Mouse (Mus musculus) kidney, embryonic 14.5 days (tissue): ENCODE results near the gene Wdr83os. TPM values are rescaled to one million over a fixed set of nuclear protein-coding genes. Genes with fewer than 3 reads are reported as not detected.
A peak's percentile ranks its signal among the peaks of the same experiment; 100 is the strongest.
"Not testable (repeated sequence)": the region's sequence is repeated elsewhere in the genome, so short reads cannot be mapped to it uniquely, and the experiment has no call there.

ENCODE experiments used
- ATAC-seq: fragments of 200-750 bp; cut with Nextera tagmentation; 2 replicates; pipeline ENCODE4 v1.8.0; 2017; ENCODE audit warnings: moderate number of reproducible peaks, mild to moderate bottlenecking, moderate TSS enrichment, moderate library complexity; ENCODE audit not compliant: low FRiP score, low TSS enrichment
- H3K27ac ChIP-seq: fragments of 300-500 bp; sonication (generic); 2 replicates; pipeline ENCODE4 v1.5.1; 2014; ENCODE audit warnings: low read depth, mild to moderate bottlenecking, low read length, moderate library complexity, mixed read lengths
- H3K27me3 ChIP-seq: fragments of 300-500 bp; sonication (generic); 2 replicates; pipeline ENCODE4 v1.6.1; 2014; ENCODE audit warnings: mild to moderate bottlenecking, low read length; ENCODE audit not compliant: control insufficient read depth, insufficient read depth
- H3K36me3 ChIP-seq: fragments of 300-500 bp; sonication (generic); 2 replicates; pipeline ENCODE4 v1.6.1; 2014; ENCODE audit warnings: low read length, mixed read lengths; ENCODE audit not compliant: control insufficient read depth, insufficient read depth
- H3K4me1 ChIP-seq: fragments of 300-500 bp; sonication (generic); 2 replicates; pipeline ENCODE4 v1.6.1; 2014; ENCODE audit warnings: low read length, mixed read lengths; ENCODE audit not compliant: control insufficient read depth, insufficient read depth
- H3K4me2 ChIP-seq: fragments of 300-500 bp; sonication (generic); replicated peaks from 2 replicates; pipeline ENCODE4 v1.6.1; 2014; ENCODE audit warnings: low read depth, mild to moderate bottlenecking, low read length
- H3K4me3 ChIP-seq: fragments of 300-500 bp; sonication (generic); 2 replicates; pipeline ENCODE4 v1.5.1; 2014; ENCODE audit warnings: mild to moderate bottlenecking, low read length
- H3K9ac ChIP-seq: fragments of 300-500 bp; sonication (generic); 2 replicates; pipeline ENCODE4 v1.6.1; 2014; ENCODE audit warnings: low read depth, mild to moderate bottlenecking, low read length, moderate library complexity
- H3K9me3 ChIP-seq: fragments of 300-500 bp; sonication (generic); 2 replicates; pipeline ENCODE4 v1.6.1; 2016; ENCODE audit warnings: low read length; ENCODE audit not compliant: control insufficient read depth
- WGBS: fragments of 180-500 bp; shearing (Covaris S2); extraction: QIAGEN DNeasy Blood & Tissue Kit; methylation state at CpG from one replicate; pipeline ENCODE4 v1.1.7; 2014; 5-methylcytosine and 5-hydroxymethylcytosine counted together
- polyA plus RNA-seq: library from polyadenylated mRNA; unstranded; fragments of >200 nt; fragmentation: Nextera tagmentation; extraction: Ambion mirVana; gene quantifications from 2 replicates; pipeline ENCODE4 v1.2.1, GENCODE M21; 2014

The Wdr83os gene
- polyA plus RNA-seq, 1 experiment from 2014 or later = 161 TPM

DNA sequence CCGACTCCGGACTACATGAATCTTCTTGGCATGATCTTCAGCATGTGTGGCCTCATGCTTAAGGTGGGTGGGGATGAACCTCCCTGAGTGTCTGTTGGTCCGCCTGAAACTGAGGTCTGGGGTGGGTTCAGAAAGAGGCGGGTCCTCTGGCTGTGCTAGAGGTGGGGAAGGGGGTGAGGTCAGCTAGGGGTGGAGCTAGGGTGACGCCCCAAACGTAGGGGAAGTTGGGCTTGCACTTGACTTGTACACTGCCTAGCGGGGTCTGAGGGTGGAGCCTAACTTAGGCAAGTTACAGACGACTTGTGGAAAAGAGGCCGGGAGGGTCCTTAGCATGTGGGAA lies 646 bp downstream of the Wdr83os start, which contains the start of gene Wdr83:
Wdr83 (minus strand) TSS at position 91 of the 340 bp plus-strand sequence.
- Histone ChIP-seq H3K9me3 (no peaks in the 10 kb centered on the region), H3K9ac (peak within 1 kb of the TSS; percentile 88), H3K27ac (peak within 1 kb of the TSS; percentile 79), H3K4me2 (peak within 1 kb of the TSS; percentile 88), H3K27me3 (no peaks in the 10 kb centered on the region), H3K4me1 (peaks cover 11% of the 10 kb centered on the region; the same call in 1 of the 2 replicates), H3K36me3 (peaks cover 24% of the 10 kb centered on the region), H3K4me3 (peak within 1 kb of the TSS; percentile 95)
- peak; percentile 61 for ATAC-seq
- WGBS = under 1% methylated on average over 9 of the region's 9 CpGs

GRCm38 (mm10) chr8:85082169-85082568 lies 1.6 kb downstream of the Wdr83os start:
- H3K4me3 ChIP-seq, H3K27ac ChIP-seq, ATAC-seq, H3K27me3 ChIP-seq, H3K4me2 ChIP-seq, H3K9me3 ChIP-seq, H3K9ac ChIP-seq: not testable (repeated sequence)
- H3K4me1 ChIP-seq = peaks cover 11% of the 10 kb centered on the region; the same call in 1 of the 2 replicates
- H3K36me3 ChIP-seq = peaks cover 26% of the 10 kb centered on the region
- WGBS = 87% methylated on average over 4 of the region's 4 CpGs

DNA sequence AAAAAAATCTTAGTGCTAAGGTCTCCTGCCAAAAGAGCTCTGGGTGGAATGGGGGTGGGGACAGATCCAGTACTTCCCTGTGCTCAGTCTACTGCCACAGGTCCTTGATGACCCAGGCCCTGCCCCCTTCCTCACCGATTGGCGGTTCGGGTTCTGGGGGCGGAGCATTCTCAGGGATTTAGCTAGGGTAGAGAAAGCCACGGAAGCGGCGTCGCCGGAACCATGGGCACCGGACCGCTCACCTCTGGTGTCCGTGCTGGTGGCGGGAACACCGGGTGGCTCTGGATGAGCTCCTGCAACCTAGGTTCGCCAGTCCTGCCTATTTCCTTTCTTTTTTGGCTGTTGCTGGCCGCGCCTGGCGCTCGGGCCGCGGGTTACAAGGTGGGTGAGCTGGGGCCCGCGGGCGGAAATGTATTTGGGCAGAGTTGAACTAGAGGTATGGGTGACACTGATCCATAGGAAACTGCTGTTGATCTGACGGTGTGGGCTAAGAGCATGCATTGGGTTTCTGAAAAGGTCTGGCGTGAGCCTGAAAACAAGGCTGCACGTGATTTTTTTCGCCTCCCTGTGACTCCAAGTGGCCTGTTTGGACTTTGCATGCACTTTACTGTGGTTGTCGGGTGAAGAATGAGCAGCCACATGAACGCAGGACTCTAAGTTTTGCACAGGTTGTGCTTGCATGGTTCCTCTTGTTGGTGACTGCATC lies 2.7 kb downstream of the Wdr83os start, which contains the start of gene Man2b1:
Man2b1 (plus strand) TSS at position 163 of the 706 bp plus-strand sequence.
- Histone ChIP-seq H3K9ac (peak within 1 kb of the TSS; percentile 67), H3K4me3 (peak within 1 kb of the TSS; percentile 64), H3K4me2 (peak within 1 kb of the TSS; percentile 81), H3K4me1 (peaks cover 11% of the 10 kb centered on the region; the same call in 1 of the 2 replicates), H3K27ac (no peak within 1 kb of the TSS), H3K9me3 (no peaks in the 10 kb centered on the region), H3K27me3 (no peaks in the 10 kb centered on the region), H3K36me3 (peaks cover 27% of the 10 kb centered on the region)
- peak; percentile 89 for ATAC-seq
- under 1% methylated on average over 30 of the region's 30 CpGs for WGBS

DNA sequence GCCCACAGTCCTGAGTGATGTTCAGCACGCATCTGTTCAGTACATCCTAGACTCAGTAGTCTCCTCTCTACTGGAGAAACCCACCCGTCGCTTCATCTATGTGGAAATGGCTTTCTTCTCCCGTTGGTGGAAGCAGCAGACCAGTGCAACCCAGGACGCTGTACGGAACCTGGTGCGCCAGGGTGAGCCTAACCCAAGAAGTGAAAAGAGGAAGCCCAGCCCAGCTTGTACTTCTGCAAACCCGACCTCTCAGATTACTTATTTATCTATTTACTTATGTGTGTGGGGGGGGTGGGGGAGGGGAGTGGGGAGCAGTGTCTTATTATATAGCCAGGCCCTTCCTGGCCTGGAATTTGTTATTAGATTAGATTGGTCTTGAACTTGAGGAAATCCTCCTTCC lies 4.1 kb downstream of the Wdr83os start:
- 85% methylated on average over 8 of the region's 8 CpGs for WGBS
- Histone ChIP-seq H3K36me3 (peaks cover 21% of the 10 kb centered on the region), H3K4me2 (no peak overlapping the region), H3K27ac (no peak overlapping the region), H3K4me1 (peaks cover 9% of the 10 kb centered on the region; the same call in 1 of the 2 replicates), H3K27me3 (no peaks in the 10 kb centered on the region), H3K4me3 (no peak overlapping the region), H3K9me3 (no peaks in the 10 kb centered on the region), H3K9ac (no peak overlapping the region)
- ATAC-seq = no peak

GRCm38 (mm10) chr8:85086238-85086637 lies 5.7 kb downstream of the Wdr83os start:
- Histone ChIP-seq H3K4me1 (peaks cover 7% of the 10 kb centered on the region; the same call in 1 of the 2 replicates), H3K9ac (no peak overlapping the region), H3K27ac (no peak overlapping the region), H3K4me3 (no peak overlapping the region), H3K4me2 (no peak overlapping the region), H3K36me3 (peaks cover 21% of the 10 kb centered on the region), H3K27me3 (no peaks in the 10 kb centered on the region), H3K9me3 (no peaks in the 10 kb centered on the region)
- ATAC-seq = no peak
- 82% methylated on average over 3 of the region's 3 CpGs for WGBS

DNA sequence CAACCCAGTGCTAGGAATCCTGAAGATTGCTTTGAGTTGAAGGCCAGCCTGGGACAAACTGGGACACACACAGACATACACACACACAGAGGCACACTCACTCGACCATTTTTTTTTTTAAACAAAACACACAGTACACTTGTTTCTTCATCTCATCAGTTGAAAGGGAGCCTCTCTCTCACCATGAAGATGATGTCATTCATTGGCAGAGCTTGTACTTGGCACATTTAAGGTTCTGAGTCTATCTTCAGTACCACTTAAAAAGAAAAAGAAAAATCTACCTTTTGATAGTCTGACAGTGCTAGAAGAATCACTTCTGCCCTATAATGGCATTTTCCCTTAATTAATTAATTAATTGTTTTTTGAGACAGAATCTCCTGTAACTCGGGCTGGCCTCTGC lies 8.2 kb downstream of the Wdr83os start:
- peaks cover 31% of the 10 kb centered on the region for H3K36me3 ChIP-seq

GRCm38 (mm10) chr8:85090856-85091255 lies 10.3 kb downstream of the Wdr83os start:
- Histone ChIP-seq H3K4me2 (no peak overlapping the region), H3K4me1 (no peaks in the 10 kb centered on the region), H3K27ac (no peak overlapping the region), H3K27me3 (no peaks in the 10 kb centered on the region), H3K9ac (no peak overlapping the region), H3K36me3 (peaks cover 35% of the 10 kb centered on the region), H3K9me3 (no peaks in the 10 kb centered on the region), H3K4me3 (no peak overlapping the region)
- 90% methylated on average over 11 of the region's 11 CpGs for WGBS
- no peak for ATAC-seq

More for the DNA sequence above, 8.2 kb downstream of the Wdr83os start:
- 0 out of 2 replicates have a peak, but pooled peaks cover 2% of the 10 kb centered on the region for H3K4me1 ChIP-seq
- no peaks in the 10 kb centered on the region for H3K9me3 ChIP-seq
- no peak overlapping the region for H3K4me3 ChIP-seq
- no peak for ATAC-seq
- H3K27me3 ChIP-seq = no peaks in the 10 kb centered on the region
- H3K4me2 ChIP-seq = no peak overlapping the region
- no peak overlapping the region for H3K9ac ChIP-seq
- WGBS = 78% methylated on average over 2 of the region's 2 CpGs
- no peak overlapping the region for H3K27ac ChIP-seq

GRCm38 (mm10) chr8:85091526-85092090 lies 11.1 kb downstream of the Wdr83os start:
- Histone ChIP-seq H3K27ac (no peak overlapping the region), H3K27me3 (no peaks in the 10 kb centered on the region), H3K36me3 (peaks cover 38% of the 10 kb centered on the region), H3K9me3 (no peaks in the 10 kb centered on the region), H3K4me2 (no peak overlapping the region), H3K4me3 (no peak overlapping the region), H3K9ac (no peak overlapping the region), H3K4me1 (no peaks in the 10 kb centered on the region)
- 29% methylated on average over 21 of the region's 21 CpGs for WGBS
- 0 out of 2 replicates have a peak, but pooled peaks have one; percentile 43 for ATAC-seq

- Histone ChIP-seq H3K4me2 (no peak overlapping the region), H3K27me3 (no peaks in the 10 kb centered on the region), H3K9me3 (no peaks in the 10 kb centered on the region), H3K4me1 (no peaks in the 10 kb centered on the region), H3K36me3 (peaks cover 40% of the 10 kb centered on the region; the same call in 1 of the 2 replicates), H3K9ac (no peak overlapping the region), H3K4me3 (no peak overlapping the region), H3K27ac (no peak overlapping the region)
- ATAC-seq = no peak
- 94% methylated on average over 13 of the region's 13 CpGs for WGBS
Measured at GRCm38 (mm10) chr8:85095051-85095450, 14.5 kb downstream of the Wdr83os start.
